Mouse (Mus musculus) adrenal gland, postnatal 25 days (tissue): ENCODE measurements around the gene Dcaf7. TPM values are rescaled to one million over a fixed set of nuclear protein-coding genes. Genes with fewer than 3 reads are reported as not detected.

Experiments
- DNase-seq: peaks from one replicate; pipeline ENCODE4 v3.0.0; 2021; ENCODE audit warnings: mixed read lengths
- total RNA-seq: library from RNA; stranded (reverse); gene quantifications from 2 replicates; pipeline ENCODE4 v1.2.3, GENCODE M21; 2021

The Dcaf7 gene
- total RNA-seq, 1 experiment from 2014 or later, result 58.4 TPM

DNA sequence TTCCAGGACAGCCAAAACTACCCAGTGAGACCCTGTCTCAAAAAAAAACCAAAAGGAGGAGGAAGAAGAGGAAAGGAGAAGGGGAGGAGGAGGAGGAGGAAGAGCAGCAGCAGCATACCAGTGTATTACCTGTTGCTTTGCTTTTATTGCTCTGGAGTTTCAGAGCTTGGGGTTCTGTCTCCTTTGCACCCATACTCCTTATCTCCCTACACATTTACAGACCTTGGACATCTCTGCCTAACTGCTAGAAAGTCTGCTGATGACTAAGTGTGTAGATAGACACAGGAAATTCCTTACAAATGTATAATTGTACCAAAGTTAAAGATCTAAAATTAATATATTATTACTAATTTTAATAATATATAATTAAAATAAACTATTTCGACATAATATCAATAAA is 8.6 kb downstream of the Dcaf7 start:
- DNase-seq, result no peak

DNA sequence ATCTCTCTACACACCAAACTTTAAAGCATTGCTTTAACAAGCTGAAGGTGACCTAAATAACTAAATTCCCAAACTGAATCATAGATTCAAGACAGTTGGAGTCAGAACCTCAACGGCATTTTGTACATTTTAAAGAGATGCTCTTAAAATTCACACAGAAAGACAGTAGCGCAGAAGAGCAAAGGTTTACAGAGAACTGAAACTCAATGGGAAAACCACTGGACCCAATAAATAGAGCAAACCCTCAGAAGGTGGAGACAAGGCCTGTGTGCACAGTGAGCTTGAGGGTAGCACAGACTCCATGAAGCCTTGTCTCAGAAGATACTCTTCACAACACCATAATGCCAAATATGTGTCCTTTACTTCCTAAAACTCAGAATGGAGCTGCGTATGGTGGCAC is 9.1 kb downstream of the Dcaf7 start:
- no peak for DNase-seq

DNA sequence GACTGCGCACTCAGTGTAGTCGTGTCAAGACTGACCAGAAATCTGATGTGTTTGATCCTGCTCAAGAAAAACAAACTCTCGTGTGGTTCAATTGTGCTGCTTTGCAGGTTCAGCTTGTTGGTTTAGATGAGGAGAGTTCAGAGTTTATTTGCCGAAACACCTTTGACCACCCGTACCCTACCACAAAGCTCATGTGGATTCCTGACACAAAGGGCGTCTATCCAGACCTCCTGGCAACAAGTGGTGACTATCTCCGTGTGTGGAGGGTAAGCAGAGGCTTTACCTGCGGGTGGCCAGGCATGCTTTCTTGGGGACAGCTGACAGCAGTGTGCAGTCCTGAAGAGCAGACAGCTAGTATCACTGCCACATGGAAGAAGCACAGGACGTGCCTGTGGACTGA is 9.9 kb downstream of the Dcaf7 start:
- no peak for DNase-seq

GRCm38 (mm10) chr11:106053921-106054320 is 17.2 kb downstream of the Dcaf7 start:
- no peak for DNase-seq

DNA sequence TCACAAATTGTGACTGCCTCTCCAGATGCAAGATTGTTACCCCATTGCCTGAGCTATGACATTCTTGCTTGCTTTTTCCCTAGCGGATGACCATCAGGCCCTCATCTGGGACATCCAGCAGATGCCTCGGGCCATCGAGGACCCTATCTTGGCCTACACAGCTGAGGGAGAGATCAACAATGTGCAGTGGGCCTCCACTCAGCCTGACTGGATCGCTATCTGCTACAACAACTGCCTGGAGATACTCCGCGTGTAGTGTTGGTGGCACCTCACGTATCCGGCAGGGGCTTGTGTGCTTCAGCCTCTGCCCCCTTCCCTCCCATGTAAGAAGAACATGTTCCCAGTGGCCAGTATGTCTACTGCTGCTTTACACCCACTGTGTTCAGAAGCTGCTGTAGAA is 17.9 kb downstream of the Dcaf7 start:
- DNase-seq, result no peak

DNA sequence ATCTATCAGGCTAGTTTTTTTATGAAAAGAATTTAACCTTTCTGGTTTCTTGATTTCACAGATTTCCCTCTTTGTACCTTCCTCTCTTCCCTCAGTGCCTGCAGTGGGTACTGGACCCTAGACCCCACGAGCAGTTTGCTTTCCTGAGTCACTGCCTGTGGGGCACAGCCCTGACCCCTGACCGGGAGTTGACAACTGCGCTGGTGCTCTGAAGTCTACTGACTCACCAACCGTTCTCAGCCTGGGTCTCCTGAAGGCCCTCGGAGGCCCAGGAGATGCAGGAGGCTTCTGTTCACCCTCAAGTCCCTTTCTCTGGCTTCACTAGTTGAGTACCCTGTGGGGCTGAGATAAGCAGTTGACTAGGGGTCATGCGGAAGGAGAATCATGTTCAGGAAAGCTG is 18.7 kb downstream of the Dcaf7 start:
- no peak for DNase-seq

GRCm38 (mm10) chr11:106056819-106057491 is 20.3 kb downstream of the Dcaf7 start:
- DNase-seq, result no peak

DNA sequence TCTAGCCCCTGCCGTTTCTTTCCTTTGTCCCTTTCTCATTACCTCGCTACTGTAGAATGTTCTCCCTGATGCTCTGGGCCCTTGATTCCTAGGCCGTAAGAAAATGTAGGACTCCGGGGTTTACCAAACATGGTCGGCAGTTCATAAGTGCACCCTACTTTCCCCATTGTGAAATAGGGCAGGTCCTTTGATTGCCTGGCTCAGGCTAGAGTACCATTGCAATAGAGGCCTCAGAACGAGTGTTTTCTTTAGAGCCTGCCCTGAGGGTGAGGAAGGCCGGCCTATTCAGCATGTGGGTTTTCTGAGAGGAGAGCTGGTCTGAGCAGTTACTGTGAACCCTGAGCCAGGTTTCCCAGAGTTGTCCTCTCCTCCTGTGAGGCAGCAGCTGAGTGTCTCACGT is 21.3 kb downstream of the Dcaf7 start:
- no peak for DNase-seq

- DNase-seq, result no peak
Measured at GRCm38 (mm10) chr11:106060549-106060948, 23.9 kb downstream of the Dcaf7 start.

- no peak for DNase-seq
Measured at GRCm38 (mm10) chr11:106061311-106061710, 24.6 kb downstream of the Dcaf7 start.

DNA sequence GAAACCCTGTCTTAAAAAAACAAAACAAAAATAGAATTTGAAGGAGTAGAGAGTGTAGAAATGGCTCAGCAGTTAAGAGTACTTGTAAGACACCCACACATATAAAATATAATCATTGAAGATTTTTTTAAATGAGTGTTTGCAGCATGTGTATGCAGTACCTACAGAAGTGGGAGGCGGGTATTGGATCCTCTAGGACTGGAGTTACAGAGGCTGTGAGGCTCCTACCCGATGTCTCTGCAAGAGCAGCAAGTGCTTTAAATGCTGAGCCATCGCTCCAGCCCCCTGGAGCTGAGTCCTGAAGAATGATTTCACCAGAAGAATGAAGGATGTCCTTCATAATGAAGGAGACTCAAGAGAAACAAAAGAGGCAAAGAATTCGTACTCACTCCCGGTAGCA is 27.1 kb downstream of the Dcaf7 start:
- DNase-seq, result no peak

DNA sequence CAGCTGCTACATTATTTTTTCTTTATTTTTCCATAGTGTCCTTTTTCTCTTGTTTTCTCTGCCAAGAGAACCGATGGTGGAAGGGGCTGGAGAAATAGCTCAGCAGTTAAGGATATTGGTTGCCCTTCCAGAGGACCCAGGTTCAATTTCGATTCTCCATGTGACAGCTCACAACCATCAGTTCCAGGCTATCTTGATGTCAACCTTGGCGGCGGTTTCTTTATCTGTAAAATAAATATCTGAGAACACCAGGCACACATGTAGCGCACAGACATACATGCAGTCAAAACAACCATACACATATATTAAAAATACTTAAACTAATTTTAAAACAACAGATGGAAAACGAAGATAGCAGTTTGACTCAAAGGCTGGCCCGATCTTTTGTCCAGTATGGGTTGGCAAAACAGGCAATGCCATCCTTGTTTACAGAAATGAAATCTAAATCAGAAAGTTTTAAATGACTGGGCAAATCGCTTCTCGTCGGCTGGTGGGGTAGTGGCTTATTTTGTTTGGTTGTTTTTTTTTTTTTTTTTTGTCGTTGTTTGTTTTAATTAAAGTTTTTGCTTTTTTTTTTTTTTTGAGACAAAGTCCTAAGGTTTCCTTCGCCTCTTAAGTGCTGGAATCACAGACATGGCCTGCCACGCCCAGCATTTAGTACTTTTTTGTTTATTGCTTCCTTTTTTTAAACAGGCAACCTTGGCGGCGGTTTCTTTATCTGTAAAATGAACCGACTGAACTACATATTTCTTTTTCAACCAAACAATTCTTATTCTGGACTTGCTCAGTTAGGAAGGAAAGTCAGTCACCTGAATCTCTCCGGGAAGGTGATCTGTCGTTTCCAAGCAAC is 28.6 kb downstream of the Dcaf7 start:
- DNase-seq, result no peak

DNA sequence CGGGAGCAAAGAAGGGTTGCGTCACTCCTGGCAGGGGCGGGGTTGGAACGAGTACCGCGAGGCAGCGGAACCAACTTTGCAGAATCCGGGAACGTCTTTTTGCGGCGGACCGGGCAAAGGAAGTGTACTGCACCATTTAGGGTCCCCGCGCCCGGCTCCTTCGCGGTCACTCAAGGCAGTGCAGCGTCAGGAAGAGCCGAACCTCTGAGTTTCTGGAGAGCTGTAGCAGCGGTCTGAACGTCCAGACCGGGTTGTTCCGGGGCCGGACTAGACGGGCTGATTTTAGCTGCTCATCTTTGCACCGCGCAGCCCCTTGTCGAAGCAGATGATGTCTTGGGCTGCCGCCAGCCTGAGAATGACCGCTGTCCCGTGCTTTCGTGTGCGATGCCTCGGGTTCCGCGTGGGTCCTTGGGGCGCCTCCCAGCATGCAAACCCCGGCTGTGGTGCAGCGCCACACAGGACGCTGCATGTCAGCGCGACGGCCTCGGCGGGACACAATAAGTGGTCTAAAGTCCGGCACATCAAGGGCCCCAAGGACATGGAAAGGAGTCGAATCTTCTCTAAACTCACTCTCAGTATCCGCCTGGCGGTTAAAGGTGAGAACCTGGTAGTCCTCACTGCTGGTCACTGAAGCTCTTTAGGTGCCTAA is 29.4 kb downstream of the Dcaf7 start, which contains the start of gene Taco1:
Taco1 (plus strand) TSS at position 139 of the 649 bp plus-strand sequence.
- peak; percentile 95 for DNase-seq

DNA sequence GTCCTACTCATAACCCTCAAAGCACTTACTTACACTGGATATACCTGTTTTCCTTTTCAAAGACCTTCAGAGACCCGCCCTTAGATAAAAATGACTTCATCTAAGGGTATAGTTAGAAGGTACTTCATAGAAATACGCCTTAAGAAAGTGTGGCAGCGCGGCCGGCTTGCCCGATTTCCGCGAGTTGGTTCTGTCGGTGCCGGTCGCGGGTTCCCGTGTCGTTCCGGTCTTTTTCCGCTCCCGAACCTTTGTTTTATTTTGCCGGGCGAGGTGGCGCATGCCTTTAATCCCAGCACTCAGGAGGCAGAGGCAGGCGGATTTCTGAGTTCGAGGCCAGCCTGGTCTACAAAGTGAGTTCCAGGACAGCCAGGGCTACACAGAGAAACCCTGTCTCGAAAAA is 29.9 kb downstream of the Dcaf7 start:
- DNase-seq, result peak; percentile 47

- no peak for DNase-seq
Measured at GRCm38 (mm10) chr11:106073774-106074173, 37.1 kb downstream of the Dcaf7 start.

DNA sequence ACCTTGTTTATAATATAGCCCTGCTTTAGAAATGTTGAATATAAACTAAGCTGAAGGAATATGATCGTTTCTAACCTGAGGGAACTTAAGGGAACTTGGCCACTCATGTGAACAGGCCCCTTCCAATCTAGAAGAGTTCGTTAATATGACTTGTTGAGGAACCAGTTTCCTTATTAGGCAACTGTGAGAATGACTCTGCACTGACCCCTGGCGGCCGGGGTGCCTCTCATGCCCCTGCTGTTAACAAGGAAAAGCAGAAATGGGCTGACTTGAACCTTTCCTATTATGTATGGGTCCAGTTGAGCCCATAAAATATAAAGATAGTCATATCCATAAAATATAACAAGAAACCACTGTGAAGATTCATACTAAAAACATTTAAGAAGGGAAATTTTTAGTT is 39.6 kb downstream of the Dcaf7 start:
- DNase-seq, result peak; percentile 83

DNA sequence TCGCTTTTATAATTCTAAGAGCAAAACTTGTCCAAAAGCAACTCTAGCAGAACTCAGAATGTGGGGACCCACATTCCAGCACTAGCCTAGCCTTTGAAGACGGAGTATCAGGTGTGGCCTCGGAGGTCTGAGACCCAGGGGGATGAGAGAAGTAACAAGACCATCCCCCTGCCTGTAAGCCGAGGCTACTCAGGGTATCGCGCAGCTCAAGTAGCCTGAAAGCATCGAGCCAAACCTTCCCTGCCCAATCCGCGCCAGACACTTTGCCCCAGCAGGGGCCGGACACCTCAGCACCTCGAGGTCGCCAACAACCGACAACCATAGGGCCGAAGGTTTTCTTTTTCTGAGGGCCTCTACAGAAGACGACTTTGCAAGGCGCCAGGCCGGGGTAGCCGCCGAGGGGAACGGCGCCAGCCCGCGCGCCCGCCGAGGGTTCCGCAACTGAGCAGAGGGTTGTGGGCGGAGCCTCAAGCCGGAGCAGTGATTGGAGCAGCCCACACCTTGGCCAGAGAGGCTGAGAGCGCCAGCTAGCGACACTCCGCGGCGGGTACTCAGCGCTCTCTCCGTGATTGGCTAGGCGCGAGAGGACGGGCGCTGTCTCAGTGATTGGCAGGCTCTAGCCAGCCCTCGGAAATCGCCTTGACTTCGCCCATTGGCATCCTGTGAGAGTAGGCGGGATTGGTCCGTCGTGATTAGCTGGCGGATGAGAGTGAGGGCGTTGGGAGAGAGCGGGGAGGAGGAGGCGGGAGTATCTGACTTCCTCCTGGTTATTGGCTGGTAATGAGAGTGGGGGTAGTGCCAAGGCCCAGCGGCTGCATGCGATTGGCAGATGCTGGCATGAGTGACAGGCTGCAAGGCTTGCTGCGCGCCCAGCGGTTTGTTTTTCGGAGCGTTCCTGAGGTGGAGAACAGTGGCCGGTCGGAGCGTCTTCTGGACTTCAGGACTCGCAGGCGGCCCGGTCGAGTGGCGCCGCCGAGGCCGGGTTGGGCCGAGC is 47.3 kb downstream of the Dcaf7 start, which contains the start of gene Map3k3:
Map3k3 (plus strand) TSS at position 906 of the 994 bp plus-strand sequence.
- peak; percentile 97 for DNase-seq

DNA sequence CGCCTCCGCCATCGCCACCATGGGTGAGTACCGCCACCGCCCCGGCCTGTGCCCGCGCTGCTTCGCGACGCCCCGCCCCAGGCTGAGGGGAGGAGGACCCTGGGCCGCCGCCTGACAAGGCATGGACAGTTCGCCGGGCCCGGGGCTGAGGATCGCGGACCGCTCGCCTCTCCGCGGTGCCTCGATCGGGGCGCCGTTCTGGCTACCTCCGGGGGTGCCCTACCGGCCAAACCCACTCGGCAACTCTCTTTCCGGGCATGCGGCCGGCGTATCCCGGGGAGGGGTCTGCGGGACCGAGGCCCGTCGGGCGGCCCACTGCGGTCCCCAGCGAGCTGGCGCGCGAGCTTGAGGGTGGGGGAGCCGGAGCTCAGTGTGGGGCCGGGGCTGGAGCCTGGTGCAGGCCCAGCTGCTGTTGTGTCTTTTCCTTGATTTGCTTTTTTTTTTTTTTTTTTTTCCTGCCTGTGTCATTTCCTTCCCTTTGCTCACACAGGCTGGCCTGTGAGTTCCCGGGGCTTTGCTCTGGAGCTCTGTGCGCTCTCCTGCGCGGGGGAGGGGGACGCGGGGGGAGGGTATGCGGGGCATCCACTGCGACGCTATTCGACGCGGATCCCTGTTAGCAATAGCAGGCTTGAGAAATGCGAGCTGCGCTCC is 48.4 kb downstream of the Dcaf7 start:
- peak; percentile 85 for DNase-seq

- DNase-seq, result no peak
Measured at GRCm38 (mm10) chr11:106098223-106098622, 61.6 kb downstream of the Dcaf7 start.

DNA sequence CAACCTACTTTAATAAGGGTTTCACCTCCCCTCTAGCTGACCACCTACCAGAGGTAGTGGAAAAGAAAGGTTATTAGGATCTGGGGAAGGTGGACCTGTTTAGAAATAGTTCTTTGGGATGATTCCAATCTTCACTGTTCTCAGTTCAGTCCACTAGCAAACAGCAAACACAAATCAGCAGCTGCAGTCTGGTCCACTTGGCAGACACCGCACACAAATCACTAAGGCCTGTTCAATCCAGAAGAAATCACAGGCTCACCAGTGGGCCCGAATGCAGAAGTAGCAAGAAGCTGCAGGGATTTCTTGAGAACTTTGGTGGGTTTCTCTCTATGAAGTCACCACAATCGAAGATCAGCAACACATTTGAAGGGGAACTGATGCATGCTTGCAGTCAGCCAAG is 66.2 kb downstream of the Dcaf7 start:
- no peak for DNase-seq

- no peak for DNase-seq
Measured at GRCm38 (mm10) chr11:106106047-106106587, 69.4 kb downstream of the Dcaf7 start.
